Mouse (Mus musculus): ENCODE measurements at regions not wholly inside any gene's neighbourhood (a gene's known extent, or its start where the extent isn't known, plus 50 kb on each side); places are given as distances from the start of the nearest gene placed in this dataset.

DNA sequence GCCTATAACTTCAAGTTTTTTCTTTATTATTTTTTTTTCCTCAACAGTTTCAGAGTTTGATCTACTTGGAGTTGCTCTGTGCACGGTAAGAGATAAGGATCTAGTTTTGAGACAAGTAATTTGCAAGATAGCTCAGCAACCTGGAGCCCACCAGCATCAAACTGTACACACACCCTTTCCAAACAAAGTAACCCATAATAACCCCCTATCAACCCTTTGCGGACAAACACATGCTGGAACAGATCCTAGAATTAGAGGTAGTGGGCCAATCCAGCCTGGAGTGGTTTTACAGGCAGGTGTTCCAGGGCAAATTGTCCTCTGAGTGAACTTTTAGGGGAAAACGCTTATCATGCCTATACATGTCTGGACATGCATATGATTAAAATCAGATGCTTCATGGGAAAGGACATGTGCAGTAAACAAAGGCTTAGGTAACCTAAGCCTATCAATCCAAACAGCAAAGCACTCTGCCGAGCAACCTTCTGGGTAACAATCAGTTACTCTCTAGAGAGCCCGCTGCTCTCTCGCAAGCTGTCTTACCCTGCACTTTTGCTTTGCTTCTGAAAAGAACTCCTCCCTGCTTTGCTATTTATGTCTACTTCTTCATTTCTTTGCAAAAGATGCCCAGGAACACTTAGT lies 200.2 kb upstream of the Nabp1 start:
- TF ChIP-seq CTCF (IDR thresholded peaks at IDR 0.05; ENCODE audit: control insufficient read depth, insufficient read depth, insufficient read length) (no peak), USF1 (IDR thresholded peaks at IDR 0.05; ENCODE audit: low read depth) (no peak), MYOG (IDR thresholded peaks at IDR 0.05; ENCODE audit: control insufficient read depth, extremely low read depth, insufficient read length) (no peak), FOSL1 (IDR thresholded peaks at IDR 0.05; ENCODE audit: insufficient read depth, low read length, poor library complexity, severe bottlenecking) (no peak), MAX (IDR thresholded peaks at IDR 0.05) (no peak), CEBPB (IDR thresholded peaks at IDR 0.05; ENCODE audit: low read depth) (no peak), MYOD1 (IDR thresholded peaks at IDR 0.05; ENCODE audit: control insufficient read depth, insufficient read length, low read depth) (no peak)
